Mouse (Mus musculus): ENCODE data around the gene Bcas3. TPM values are rescaled to one million over a fixed set of nuclear protein-coding genes. Genes with fewer than 3 reads are reported as not detected.

Gene Bcas3
- polyA plus RNA-seq, 1 experiment from 2014 or later: 30.6 TPM

- no peak overlapping the region for H3K4me3 ChIP-seq (ENCODE audit: low read length)
- no peak for ATAC-seq (ENCODE audit: low FRiP score, low TSS enrichment)
- no peak overlapping the region for H3K27ac ChIP-seq (ENCODE audit: low read depth, low read length)
- H3K9me3 ChIP-seq (ENCODE audit: control insufficient read depth, low read length): no peaks in the 10 kb centered on the region
- H3K36me3 ChIP-seq (ENCODE audit: control insufficient read depth, insufficient read depth, low read length): no peaks in the 10 kb centered on the region
- H3K27me3 ChIP-seq (ENCODE audit: control insufficient read depth, insufficient read depth, low read length): no peaks in the 10 kb centered on the region
- peaks cover 8% of the 10 kb centered on the region; the same call in 1 of the 2 replicates for H3K4me1 ChIP-seq (ENCODE audit: control insufficient read depth, insufficient read depth, low read length)
- no peak overlapping the region for H3K9ac ChIP-seq (ENCODE audit: low read depth, low read length)
- 82% methylated on average over 8 of the region's 8 CpGs for WGBS
- no peak overlapping the region for H3K4me2 ChIP-seq (replicated peaks; ENCODE audit: low read depth, low read length)
Measured at GRCm38 (mm10) chr11:85621994-85622393, 269.0 kb downstream of the Bcas3 start.

GRCm38 (mm10) chr11:85625206-85625605 lies 272.2 kb downstream of the Bcas3 start:
- Histone ChIP-seq H3K4me2 (replicated peaks; ENCODE audit: low read depth, low read length) (no peak overlapping the region), H3K4me1 (ENCODE audit: control insufficient read depth, insufficient read depth, low read length) (peaks cover 13% of the 10 kb centered on the region), H3K27me3 (ENCODE audit: control insufficient read depth, insufficient read depth, low read length) (no peaks in the 10 kb centered on the region), H3K9ac (ENCODE audit: low read depth, low read length) (no peak overlapping the region), H3K27ac (ENCODE audit: low read depth, low read length) (no peak overlapping the region), H3K4me3 (ENCODE audit: low read length) (no peak overlapping the region), H3K36me3 (ENCODE audit: control insufficient read depth, insufficient read depth, low read length) (no peaks in the 10 kb centered on the region), H3K9me3 (ENCODE audit: control insufficient read depth, low read length) (no peaks in the 10 kb centered on the region)
- no peak for ATAC-seq (ENCODE audit: low FRiP score, low TSS enrichment)
- WGBS: 62% methylated on average over 5 of the region's 5 CpGs

- 75% methylated on average over 2 of the region's 2 CpGs for WGBS
- H3K27me3 ChIP-seq (ENCODE audit: control insufficient read depth, insufficient read depth, low read length): no peaks in the 10 kb centered on the region
- H3K36me3 ChIP-seq (ENCODE audit: control insufficient read depth, insufficient read depth, low read length): no peaks in the 10 kb centered on the region
- no peak overlapping the region for H3K27ac ChIP-seq (ENCODE audit: low read depth, low read length)
- peaks cover 22% of the 10 kb centered on the region for H3K4me1 ChIP-seq (ENCODE audit: control insufficient read depth, insufficient read depth, low read length)
- H3K4me3 ChIP-seq (ENCODE audit: low read length): no peak overlapping the region
- no peak for ATAC-seq (ENCODE audit: low FRiP score, low TSS enrichment)
- no peak overlapping the region for H3K9ac ChIP-seq (ENCODE audit: low read depth, low read length)
- H3K4me2 ChIP-seq (replicated peaks; ENCODE audit: low read depth, low read length): no peak overlapping the region
- no peaks in the 10 kb centered on the region for H3K9me3 ChIP-seq (ENCODE audit: control insufficient read depth, low read length)
Measured at GRCm38 (mm10) chr11:85626846-85627245, 273.9 kb downstream of the Bcas3 start.

GRCm38 (mm10) chr11:85627405-85627804 lies 274.4 kb downstream of the Bcas3 start:
- no peak overlapping the region for H3K9ac ChIP-seq (ENCODE audit: low read depth, low read length)
- no peaks in the 10 kb centered on the region for H3K27me3 ChIP-seq (ENCODE audit: control insufficient read depth, insufficient read depth, low read length)
- H3K9me3 ChIP-seq (ENCODE audit: control insufficient read depth, low read length): no peaks in the 10 kb centered on the region
- H3K27ac ChIP-seq (ENCODE audit: low read depth, low read length): no peak overlapping the region
- H3K36me3 ChIP-seq (ENCODE audit: control insufficient read depth, insufficient read depth, low read length): no peaks in the 10 kb centered on the region
- no peak overlapping the region for H3K4me2 ChIP-seq (replicated peaks; ENCODE audit: low read depth, low read length)
- H3K4me1 ChIP-seq (ENCODE audit: control insufficient read depth, insufficient read depth, low read length): peaks cover 28% of the 10 kb centered on the region
- H3K4me3 ChIP-seq (ENCODE audit: low read length): no peak overlapping the region
- no peak for ATAC-seq (ENCODE audit: low FRiP score, low TSS enrichment)
- WGBS: 73% methylated on average over 3 of the region's 3 CpGs

- WGBS: 32% methylated on average over 13 of the region's 13 CpGs
- no peak overlapping the region for H3K4me2 ChIP-seq (replicated peaks; ENCODE audit: low read depth, low read length)
- H3K36me3 ChIP-seq (ENCODE audit: control insufficient read depth, insufficient read depth, low read length): no peaks in the 10 kb centered on the region
- H3K9me3 ChIP-seq (ENCODE audit: control insufficient read depth, low read length): no peaks in the 10 kb centered on the region
- H3K27me3 ChIP-seq (ENCODE audit: control insufficient read depth, insufficient read depth, low read length): no peaks in the 10 kb centered on the region
- H3K4me1 ChIP-seq (ENCODE audit: control insufficient read depth, insufficient read depth, low read length): peaks cover 38% of the 10 kb centered on the region
- peak overlapping the region; percentile 30; the same call in 1 of the 2 replicates for H3K27ac ChIP-seq (ENCODE audit: low read depth, low read length)
- no peak overlapping the region for H3K4me3 ChIP-seq (ENCODE audit: low read length)
- H3K9ac ChIP-seq (ENCODE audit: low read depth, low read length): no peak overlapping the region
- ATAC-seq (ENCODE audit: low FRiP score, low TSS enrichment): peak; percentile 48; the same call in 1 of the 2 replicates
Measured at GRCm38 (mm10) chr11:85628303-85629063, 275.5 kb downstream of the Bcas3 start.

- peak; percentile 81 for ATAC-seq (ENCODE audit: low FRiP score, low TSS enrichment)
- Histone ChIP-seq H3K4me3 (ENCODE audit: low read length) (no peak overlapping the region), H3K27ac (ENCODE audit: low read depth, low read length) (peak overlapping the region; percentile 37; the same call in 1 of the 2 replicates), H3K36me3 (ENCODE audit: control insufficient read depth, insufficient read depth, low read length) (no peaks in the 10 kb centered on the region), H3K27me3 (ENCODE audit: control insufficient read depth, insufficient read depth, low read length) (no peaks in the 10 kb centered on the region), H3K4me1 (ENCODE audit: control insufficient read depth, insufficient read depth, low read length) (peaks cover 40% of the 10 kb centered on the region), H3K9ac (ENCODE audit: low read depth, low read length) (no peak overlapping the region), H3K9me3 (ENCODE audit: control insufficient read depth, low read length) (no peaks in the 10 kb centered on the region), H3K4me2 (replicated peaks; ENCODE audit: low read depth, low read length) (no peak overlapping the region; the same call in 1 of the 2 replicates)
- 10% methylated on average over 2 of the region's 2 CpGs for WGBS
Measured at GRCm38 (mm10) chr11:85632568-85632981, 279.6 kb downstream of the Bcas3 start.

- Histone ChIP-seq H3K27me3 (ENCODE audit: control insufficient read depth, insufficient read depth, low read length) (no peaks in the 10 kb centered on the region), H3K9me3 (ENCODE audit: control insufficient read depth, low read length) (no peaks in the 10 kb centered on the region), H3K27ac (ENCODE audit: low read depth, low read length) (peak overlapping the region; percentile 6; the same call in 1 of the 2 replicates), H3K4me3 (ENCODE audit: low read length) (no peak overlapping the region), H3K4me1 (ENCODE audit: control insufficient read depth, insufficient read depth, low read length) (peaks cover 19% of the 10 kb centered on the region), H3K9ac (ENCODE audit: low read depth, low read length) (no peak overlapping the region), H3K36me3 (ENCODE audit: control insufficient read depth, insufficient read depth, low read length) (no peaks in the 10 kb centered on the region), H3K4me2 (replicated peaks; ENCODE audit: low read depth, low read length) (peak overlapping the region; percentile 10; the same call in 1 of the 2 replicates)
- no peak for ATAC-seq (ENCODE audit: low FRiP score, low TSS enrichment)
- WGBS: 50% methylated on average over 12 of the region's 12 CpGs
Measured at GRCm38 (mm10) chr11:85638696-85639495, 285.9 kb downstream of the Bcas3 start.

GRCm38 (mm10) chr11:85640659-85641058 lies 287.7 kb downstream of the Bcas3 start:
- H3K4me3 ChIP-seq (ENCODE audit: low read length): 0 out of 2 replicates have a peak overlapping the region, but pooled peaks have one; percentile 6
- H3K9ac ChIP-seq (ENCODE audit: low read depth, low read length): no peak overlapping the region
- no peaks in the 10 kb centered on the region for H3K36me3 ChIP-seq (ENCODE audit: control insufficient read depth, insufficient read depth, low read length)
- peak overlapping the region; percentile 68; the same call in 1 of the 2 replicates for H3K27ac ChIP-seq (ENCODE audit: low read depth, low read length)
- no peaks in the 10 kb centered on the region for H3K9me3 ChIP-seq (ENCODE audit: control insufficient read depth, low read length)
- ATAC-seq (ENCODE audit: low FRiP score, low TSS enrichment): peak; percentile 80
- peak overlapping the region; percentile 8 for H3K4me2 ChIP-seq (replicated peaks; ENCODE audit: low read depth, low read length)
- peaks cover 34% of the 10 kb centered on the region for H3K4me1 ChIP-seq (ENCODE audit: control insufficient read depth, insufficient read depth, low read length)
- H3K27me3 ChIP-seq (ENCODE audit: control insufficient read depth, insufficient read depth, low read length): 0 out of 2 replicates have a peak, but pooled peaks cover 4% of the 10 kb centered on the region
- WGBS: 8% methylated on average over 5 of the region's 5 CpGs

All from kidney, embryonic 14.5 days (tissue).